Mouse (Mus musculus): ENCODE results near the gene Stk38l. TPM values are rescaled to one million over a fixed set of nuclear protein-coding genes. Genes with fewer than 3 reads are reported as not detected.

Gene Stk38l
- 6.9 TPM for polyA plus RNA-seq (2012; fragmentation: generic; extraction: Trizol)

DNA sequence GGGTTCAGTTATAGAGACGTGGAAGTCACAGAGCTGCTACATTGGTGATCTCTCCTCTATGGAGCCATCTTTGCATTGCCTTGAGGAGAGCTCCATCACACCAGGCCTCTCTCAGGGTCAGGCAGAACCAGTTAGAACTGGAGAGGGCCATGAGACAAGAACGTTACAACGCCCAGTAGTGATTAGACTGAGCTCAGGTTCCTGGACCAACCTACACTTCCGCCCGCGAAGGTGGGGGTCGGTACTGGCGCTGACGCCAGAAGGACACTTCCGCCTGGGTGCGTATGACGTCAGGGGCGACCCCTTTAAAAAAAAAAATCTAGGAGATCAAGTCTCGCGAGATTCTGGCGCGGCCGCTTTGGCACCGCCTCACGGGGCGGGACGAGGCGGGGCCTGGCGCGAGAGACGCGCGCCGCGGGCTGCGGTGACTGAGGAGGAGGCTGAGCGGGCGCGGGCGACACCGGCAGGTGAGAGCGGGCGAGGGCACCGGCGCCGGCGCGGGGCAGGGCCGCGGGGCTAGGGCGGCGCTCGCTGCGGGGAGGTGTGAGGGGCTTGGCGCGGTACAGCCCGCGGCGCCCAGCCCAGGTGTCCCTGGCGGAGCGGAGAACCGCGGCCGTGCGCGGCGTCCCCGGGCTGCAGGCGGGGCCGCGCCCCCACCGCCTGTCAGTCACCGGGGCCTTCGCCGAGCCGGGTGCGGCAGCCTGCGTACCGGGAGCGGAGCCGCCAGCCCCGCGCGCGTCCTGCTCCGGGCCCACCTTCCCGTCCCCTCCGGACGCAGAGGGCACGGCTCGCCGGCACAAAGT is at the start of gene Stk38l:
Stk38l (plus strand) TSS at position 415 of the 803 bp plus-strand sequence.
- peak within 1 kb of the TSS; percentile 93 for H3K4me2 ChIP-seq (ENCODE audit: low read depth)
- no peaks in the 10 kb centered on the region for H3K36me3 ChIP-seq (ENCODE audit: control insufficient read depth, insufficient read depth)
- H3ac ChIP-seq (ENCODE audit: control insufficient read depth, insufficient read length), result peak within 1 kb of the TSS; percentile 82
- H3K27me3 ChIP-seq (ENCODE audit: control insufficient read depth, insufficient read depth, insufficient read length), result no peaks in the 10 kb centered on the region
- peak within 1 kb of the TSS; percentile 36 for H3K4me3 ChIP-seq
- TF ChIP-seq CEBPB (IDR thresholded peaks at IDR 0.05; ENCODE audit: insufficient read depth, poor library complexity, severe bottlenecking) (no peak), USF1 (IDR thresholded peaks at IDR 0.05; ENCODE audit: low read depth) (no peak), MYOD1 (IDR thresholded peaks at IDR 0.05; ENCODE audit: control insufficient read depth in 1 of 3, insufficient read length in 2 of 3, low read depth in 2 of 3) (peak in 1 of 3 experiments; percentile 44), POLR2AphosphoS2 (IDR thresholded peaks at IDR 0.05; ENCODE audit: insufficient read length, low read depth) (peak; percentile 79), MAX (IDR thresholded peaks at IDR 0.05; ENCODE audit: low read depth) (no peak), E2F4 (IDR thresholded peaks at IDR 0.05; ENCODE audit: insufficient read depth) (no peak), POLR2A (IDR thresholded peaks at IDR 0.05; ENCODE audit: insufficient read length, low read depth) (peak; percentile 86)
- peaks cover 23% of the 10 kb centered on the region for H3K79me2 ChIP-seq (ENCODE audit: control insufficient read depth, insufficient read depth)

DNA sequence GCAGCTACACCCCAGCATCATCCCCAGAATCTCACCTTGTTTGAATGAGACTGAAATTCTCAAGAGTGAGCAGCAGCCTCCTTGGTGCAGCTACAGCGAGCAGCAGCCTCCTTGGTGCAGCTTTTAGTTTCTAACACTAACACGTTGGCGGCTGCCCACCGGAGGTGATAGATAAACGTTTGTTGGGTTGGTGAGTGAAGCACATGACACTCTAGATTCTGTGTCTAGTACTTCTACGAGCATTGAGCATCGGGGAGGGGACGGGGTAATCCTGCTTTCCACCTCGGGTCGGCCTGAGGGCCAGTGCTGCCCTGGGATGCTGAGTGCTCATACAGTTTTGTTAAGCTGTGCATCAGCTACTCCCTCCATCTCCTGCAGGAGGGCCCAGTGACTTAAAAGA is 47.9 kb upstream of the Stk38l start:
- Histone ChIP-seq H3K27me3 (ENCODE audit: control insufficient read depth, insufficient read depth, insufficient read length) (no peaks in the 10 kb centered on the region), H3K79me2 (ENCODE audit: control insufficient read depth, insufficient read depth) (no peaks in the 10 kb centered on the region), H3K4me2 (ENCODE audit: low read depth) (no peak overlapping the region), H3K4me3 (no peak overlapping the region), H3K36me3 (ENCODE audit: control insufficient read depth, insufficient read depth) (no peaks in the 10 kb centered on the region), H3ac (ENCODE audit: control insufficient read depth, insufficient read length) (no peak overlapping the region)
- TF ChIP-seq USF1 (IDR thresholded peaks at IDR 0.05; ENCODE audit: low read depth) (no peak), MAX (IDR thresholded peaks at IDR 0.05; ENCODE audit: low read depth) (no peak)

DNA sequence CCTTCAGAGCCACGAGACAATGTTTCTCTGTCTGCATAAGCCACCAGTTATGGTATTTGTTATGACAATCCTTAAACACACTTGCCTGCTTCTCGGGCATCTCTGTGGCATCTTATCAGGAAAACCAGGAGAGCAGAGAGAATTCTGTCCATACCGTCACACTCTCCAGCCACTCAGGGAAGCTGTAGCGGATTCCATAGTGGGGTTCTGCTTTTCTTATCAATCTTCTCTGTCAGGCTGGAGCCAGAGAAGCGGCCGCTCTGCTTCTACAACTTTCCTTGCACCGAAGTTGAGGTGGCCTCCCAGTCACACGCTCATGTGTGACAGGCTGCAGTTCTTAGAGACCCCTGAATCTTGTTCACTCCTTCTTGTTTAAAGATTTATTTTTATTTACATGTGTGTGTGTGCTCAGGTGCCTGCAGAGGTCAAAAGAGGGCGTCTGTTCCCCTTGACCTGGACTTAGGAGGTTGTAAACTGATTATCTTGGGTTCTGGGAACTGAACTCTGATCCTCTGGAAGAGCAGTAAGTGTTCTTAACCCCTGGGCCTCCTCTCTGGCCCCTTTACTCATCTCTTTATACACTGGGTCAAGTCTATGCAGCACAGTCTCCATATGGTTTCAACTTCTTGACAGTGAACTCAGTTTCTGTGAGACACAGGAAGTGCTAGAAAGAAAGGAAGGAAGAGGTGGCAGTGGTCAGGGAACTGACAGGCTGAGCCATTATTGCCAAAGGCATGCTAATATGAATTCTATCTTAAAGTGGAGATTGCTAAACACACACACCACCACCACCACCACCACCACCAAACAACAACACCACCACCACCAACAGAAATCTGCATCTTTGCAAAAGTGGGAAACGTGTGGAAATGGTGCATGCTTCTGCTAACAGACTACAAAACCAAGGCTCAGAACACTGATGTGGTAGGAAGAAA is 46.4 kb upstream of the Stk38l start:
- Histone ChIP-seq H3ac (ENCODE audit: control insufficient read depth, insufficient read length) (no peak overlapping the region), H3K36me3 (ENCODE audit: control insufficient read depth, insufficient read depth) (no peaks in the 10 kb centered on the region), H3K4me2 (ENCODE audit: low read depth) (no peak overlapping the region), H3K79me2 (ENCODE audit: control insufficient read depth, insufficient read depth) (no peaks in the 10 kb centered on the region), H3K4me3 (no peak overlapping the region), H3K27me3 (ENCODE audit: control insufficient read depth, insufficient read depth, insufficient read length) (no peaks in the 10 kb centered on the region)
- TF ChIP-seq MYOG (IDR thresholded peaks at IDR 0.05; ENCODE audit: control insufficient read depth in 1 of 3, insufficient read depth in 1 of 3, insufficient read length in 2 of 3, low read depth in 2 of 3), result no peak
- TF ChIP-seq TCF12 (IDR thresholded peaks at IDR 0.05; ENCODE audit: insufficient read depth, poor library complexity, severe bottlenecking), result no peak
- no peak for TF ChIP-seq TCF3 (IDR thresholded peaks at IDR 0.05; ENCODE audit: insufficient read length, low read depth)
- TF ChIP-seq POLR2AphosphoS2 (IDR thresholded peaks at IDR 0.05; ENCODE audit: insufficient read length, low read depth), result no peak
- TF ChIP-seq SRF (IDR thresholded peaks at IDR 0.05; ENCODE audit: control insufficient read depth, insufficient read length, low read depth), result no peak
- no peak for TF ChIP-seq MAX (IDR thresholded peaks at IDR 0.05; ENCODE audit: low read depth)
- no peak for TF ChIP-seq MYOD1 (IDR thresholded peaks at IDR 0.05; ENCODE audit: control insufficient read depth in 1 of 3, insufficient read length in 2 of 3, low read depth in 2 of 3)
- no peak for TF ChIP-seq REST (IDR thresholded peaks at IDR 0.05; ENCODE audit: insufficient read depth, insufficient read length)
- TF ChIP-seq POLR2A (IDR thresholded peaks at IDR 0.05; ENCODE audit: insufficient read length, low read depth), result no peak
- TF ChIP-seq CEBPB (IDR thresholded peaks at IDR 0.05; ENCODE audit: insufficient read depth, poor library complexity, severe bottlenecking), result no peak
- TF ChIP-seq E2F4 (IDR thresholded peaks at IDR 0.05; ENCODE audit: insufficient read depth), result no peak
- no peak for TF ChIP-seq USF1 (IDR thresholded peaks at IDR 0.05; ENCODE audit: low read depth)

DNA sequence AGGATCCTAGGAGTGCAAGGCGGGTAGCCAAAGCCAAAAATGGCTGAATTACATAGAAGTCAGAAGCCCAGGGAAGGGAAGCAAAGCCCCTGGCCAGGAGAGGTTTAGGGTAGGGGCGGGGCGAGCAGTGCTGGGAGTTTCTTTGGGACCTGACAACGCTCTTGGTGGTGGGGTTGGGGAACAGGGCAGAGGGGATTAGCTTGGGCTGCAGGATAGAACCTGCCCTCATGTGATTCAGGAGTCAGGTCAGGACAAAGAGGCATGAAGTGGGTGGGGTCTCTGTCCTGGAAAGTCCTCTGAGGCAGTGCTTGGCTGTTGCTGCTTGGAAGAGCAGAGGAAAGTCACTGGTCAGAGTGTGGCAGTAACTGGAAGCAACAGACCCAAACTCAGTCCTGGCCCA is 40.9 kb upstream of the Stk38l start:
- H3K27me3 ChIP-seq (ENCODE audit: control insufficient read depth, insufficient read depth, insufficient read length), result no peaks in the 10 kb centered on the region
- no peak overlapping the region for H3K4me2 ChIP-seq (ENCODE audit: low read depth)
- H3K4me3 ChIP-seq, result no peak overlapping the region
- H3ac ChIP-seq (ENCODE audit: control insufficient read depth, insufficient read length), result no peak overlapping the region
- no peaks in the 10 kb centered on the region for H3K36me3 ChIP-seq (ENCODE audit: control insufficient read depth, insufficient read depth)
- no peak for TF ChIP-seq TCF12 (IDR thresholded peaks at IDR 0.05; ENCODE audit: insufficient read depth, poor library complexity, severe bottlenecking)
- no peak for TF ChIP-seq POLR2AphosphoS2 (IDR thresholded peaks at IDR 0.05; ENCODE audit: insufficient read length, low read depth)
- no peak for TF ChIP-seq REST (IDR thresholded peaks at IDR 0.05; ENCODE audit: insufficient read depth, insufficient read length)
- TF ChIP-seq MYOG (IDR thresholded peaks at IDR 0.05; ENCODE audit: control insufficient read depth in 1 of 3, insufficient read depth in 1 of 3, insufficient read length in 2 of 3, low read depth in 2 of 3), result no peak
- TF ChIP-seq USF1 (IDR thresholded peaks at IDR 0.05; ENCODE audit: low read depth), result no peak
- no peaks in the 10 kb centered on the region for H3K79me2 ChIP-seq (ENCODE audit: control insufficient read depth, insufficient read depth)

DNA sequence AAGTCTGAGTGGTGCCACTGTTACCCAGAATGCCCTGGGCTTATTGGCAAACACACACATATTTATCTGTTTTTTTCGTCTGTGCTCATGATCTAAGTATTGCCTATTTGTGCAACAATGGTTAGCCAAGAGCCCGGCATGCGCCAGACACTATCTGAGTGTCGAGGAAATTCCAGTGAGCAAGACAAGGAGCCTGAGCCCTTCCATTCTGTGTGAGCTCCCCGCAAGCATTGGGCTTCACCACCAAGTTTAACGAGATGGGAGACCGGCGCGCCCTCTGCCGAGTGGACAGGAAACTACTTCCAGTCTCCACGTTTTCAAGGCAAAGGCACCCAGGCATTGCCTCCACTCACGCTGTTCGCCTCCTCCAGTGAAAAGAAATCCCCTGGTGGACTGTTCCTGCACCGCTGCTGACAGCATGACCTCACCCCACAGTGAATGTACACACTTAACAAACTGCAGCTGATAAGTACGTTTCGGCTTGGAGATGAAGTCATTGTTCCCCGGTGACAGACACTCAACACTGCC is 39.0 kb upstream of the Stk38l start:
- H3K27me3 ChIP-seq (ENCODE audit: control insufficient read depth, insufficient read depth, insufficient read length), result no peaks in the 10 kb centered on the region
- H3K4me2 ChIP-seq (ENCODE audit: low read depth), result no peak overlapping the region
- no peaks in the 10 kb centered on the region for H3K36me3 ChIP-seq (ENCODE audit: control insufficient read depth, insufficient read depth)
- no peak overlapping the region for H3K4me3 ChIP-seq
- TF ChIP-seq MYOD1 (IDR thresholded peaks at IDR 0.05; ENCODE audit: control insufficient read depth in 1 of 3, insufficient read length in 2 of 3, low read depth in 2 of 3) (no peak), CEBPB (IDR thresholded peaks at IDR 0.05; ENCODE audit: insufficient read depth, poor library complexity, severe bottlenecking) (no peak), TCF12 (IDR thresholded peaks at IDR 0.05; ENCODE audit: insufficient read depth, poor library complexity, severe bottlenecking) (no peak), POLR2AphosphoS2 (IDR thresholded peaks at IDR 0.05; ENCODE audit: insufficient read length, low read depth) (no peak), REST (IDR thresholded peaks at IDR 0.05; ENCODE audit: insufficient read depth, insufficient read length) (no peak), SRF (IDR thresholded peaks at IDR 0.05; ENCODE audit: control insufficient read depth, insufficient read length, low read depth) (no peak), MYOG (IDR thresholded peaks at IDR 0.05; ENCODE audit: control insufficient read depth in 1 of 3, insufficient read depth in 1 of 3, insufficient read length in 2 of 3, low read depth in 2 of 3) (no peak), USF1 (IDR thresholded peaks at IDR 0.05; ENCODE audit: low read depth) (no peak), MAX (IDR thresholded peaks at IDR 0.05; ENCODE audit: low read depth) (no peak), TCF3 (IDR thresholded peaks at IDR 0.05; ENCODE audit: insufficient read length, low read depth) (no peak), POLR2A (IDR thresholded peaks at IDR 0.05; ENCODE audit: insufficient read length, low read depth) (no peak), E2F4 (IDR thresholded peaks at IDR 0.05; ENCODE audit: insufficient read depth) (no peak)
- no peak overlapping the region for H3ac ChIP-seq (ENCODE audit: control insufficient read depth, insufficient read length)
- H3K79me2 ChIP-seq (ENCODE audit: control insufficient read depth, insufficient read depth), result no peaks in the 10 kb centered on the region
